Mouse (Mus musculus): Measurements from ENCODE around the gene Top1. TPM values are rescaled to one million over a fixed set of nuclear protein-coding genes. Genes with fewer than 3 reads are reported as not detected.

Gene Top1
- total and polyA plus RNA-seq, 2 experiments from 2014 or later: 31.1 to 52.2 TPM

DNA sequence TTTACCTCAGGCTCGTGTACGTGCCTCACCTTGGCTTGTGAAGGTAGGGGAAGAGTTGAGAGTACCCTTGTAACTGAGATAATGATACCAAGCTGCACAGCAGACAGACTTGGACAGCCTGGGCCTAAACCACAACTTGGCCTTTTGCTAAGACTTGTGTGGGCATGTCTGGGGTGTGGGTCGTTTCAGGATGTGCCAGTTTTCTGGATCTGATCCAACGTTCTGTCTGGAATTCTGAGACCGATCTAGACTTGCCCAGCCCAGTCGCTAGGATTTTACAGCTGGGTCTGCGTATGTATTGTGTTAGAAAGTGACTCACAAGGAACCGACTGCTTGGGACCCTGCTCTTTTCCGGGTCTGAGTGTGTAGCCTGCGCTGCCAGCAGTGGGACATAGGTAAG lies 101.4 kb downstream of the Top1 start:
- ATAC-seq (ENCODE audit: low FRiP score): no peak
- Histone ChIP-seq H3K4me3 (ENCODE audit: low read depth, low read length) (no peak overlapping the region), H3K36me3 (ENCODE audit: insufficient read depth, low read length) (peaks cover 38% of the 10 kb centered on the region), H3K4me2 (ENCODE audit: low read depth, low read length, poor library complexity, severe bottlenecking) (no peak overlapping the region), H3K27me3 (ENCODE audit: insufficient read depth, low read length) (no peaks in the 10 kb centered on the region), H3K9ac (replicated peaks; ENCODE audit: low read length, poor library complexity, severe bottlenecking) (no peak overlapping the region), H3K4me1 (ENCODE audit: insufficient read depth, low read length) (no peaks in the 10 kb centered on the region; the same call in 1 of the 2 replicates), H3K9me3 (ENCODE audit: low read length) (no peaks in the 10 kb centered on the region), H3K27ac (ENCODE audit: low read depth, low read length) (no peak overlapping the region)
- no peak for TF ChIP-seq CTCF (IDR thresholded peaks at IDR 0.05)
- DNase-seq (ENCODE audit: low spot score): no peak
- WGBS: 89% methylated on average over 10 of the region's 10 CpGs

DNA sequence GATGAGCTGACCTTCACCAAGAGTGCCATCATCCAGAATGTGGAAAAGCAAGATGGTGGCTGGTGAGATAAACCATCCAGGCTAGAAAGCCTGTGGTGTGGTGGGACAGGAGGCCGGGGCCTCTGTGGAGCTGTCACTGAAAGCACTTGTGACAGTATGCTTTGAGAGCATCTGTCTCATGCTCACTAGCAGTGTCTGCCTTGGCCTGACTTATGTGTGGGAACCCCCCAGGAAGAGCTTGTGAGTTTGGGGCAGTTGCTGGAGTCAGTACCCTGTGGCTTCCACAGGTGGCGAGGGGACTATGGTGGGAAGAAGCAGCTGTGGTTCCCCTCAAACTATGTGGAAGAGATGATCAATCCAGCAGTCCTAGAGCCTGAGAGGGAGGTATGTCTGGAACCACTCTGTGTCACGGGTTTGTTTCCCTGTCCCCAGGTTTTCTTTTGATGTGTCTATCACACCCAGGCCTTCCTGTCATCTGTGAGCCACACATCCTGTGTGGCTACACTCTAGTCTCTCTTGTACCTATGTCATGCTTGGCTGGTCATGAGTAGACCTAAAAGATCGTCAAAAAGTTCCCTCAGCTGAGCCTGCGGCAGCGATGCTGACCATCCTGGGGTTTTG lies 111.0 kb downstream of the Top1 start:
- no peak for ATAC-seq (ENCODE audit: low FRiP score)
- no peaks in the 10 kb centered on the region for H3K27me3 ChIP-seq (ENCODE audit: insufficient read depth, low read length)
- no peaks in the 10 kb centered on the region for H3K4me1 ChIP-seq (ENCODE audit: insufficient read depth, low read length)
- no peak overlapping the region for H3K9ac ChIP-seq (replicated peaks; ENCODE audit: low read length, poor library complexity, severe bottlenecking)
- peaks cover 86% of the 10 kb centered on the region for H3K36me3 ChIP-seq (ENCODE audit: insufficient read depth, low read length)
- no peak overlapping the region for H3K4me3 ChIP-seq (ENCODE audit: low read depth, low read length)
- no peak for DNase-seq (ENCODE audit: low spot score)
- H3K27ac ChIP-seq (ENCODE audit: low read depth, low read length): no peak overlapping the region
- no peaks in the 10 kb centered on the region for H3K9me3 ChIP-seq (ENCODE audit: low read length)
- no peak overlapping the region for H3K4me2 ChIP-seq (ENCODE audit: low read depth, low read length, poor library complexity, severe bottlenecking)
- no peak for TF ChIP-seq CTCF (IDR thresholded peaks at IDR 0.05)
- WGBS: 90% methylated on average over 6 of the region's 6 CpGs

DNA sequence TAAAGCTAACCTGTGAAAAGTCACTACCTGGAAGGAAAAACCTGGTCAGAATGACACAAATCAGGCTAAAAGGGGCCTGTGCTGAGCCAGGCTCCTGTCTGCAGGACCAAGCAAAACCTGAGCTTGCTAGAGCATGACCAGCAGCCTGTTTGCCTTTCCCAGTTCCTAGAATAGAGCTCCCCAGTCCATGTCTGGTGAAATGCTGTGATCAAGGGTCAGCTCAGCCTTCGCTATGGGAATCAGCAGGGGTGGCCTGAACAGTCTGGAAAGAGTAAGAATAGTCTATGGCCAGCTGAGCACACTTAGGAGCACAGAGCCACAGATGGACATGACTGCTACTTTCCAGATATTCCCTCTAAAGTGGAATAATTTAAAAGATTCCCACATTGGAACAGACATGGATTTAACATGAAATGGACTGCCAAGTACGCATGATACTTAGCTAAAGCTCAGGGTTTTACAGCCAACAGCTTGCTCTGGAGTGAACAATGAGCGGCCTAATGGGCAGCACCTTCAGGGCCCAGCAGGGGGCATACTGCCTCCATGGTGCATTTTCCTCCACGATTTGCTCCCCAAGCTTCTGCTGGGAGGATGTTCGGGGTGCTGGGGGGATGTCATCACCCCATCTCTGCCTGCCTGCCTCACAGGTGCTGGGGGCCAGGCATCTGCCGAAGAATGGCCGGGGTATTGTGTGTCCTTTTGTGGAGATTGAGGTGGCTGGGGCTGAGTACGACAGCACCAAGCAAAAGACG lies 114.9 kb downstream of the Top1 start:
- H3K9me3 ChIP-seq (ENCODE audit: low read length): no peaks in the 10 kb centered on the region
- H3K27ac ChIP-seq (ENCODE audit: low read depth, low read length): no peak overlapping the region
- ATAC-seq (ENCODE audit: low FRiP score): no peak
- 86% methylated on average over 9 of the region's 9 CpGs for WGBS
- H3K9ac ChIP-seq (replicated peaks; ENCODE audit: low read length, poor library complexity, severe bottlenecking): no peak overlapping the region
- no peaks in the 10 kb centered on the region for H3K27me3 ChIP-seq (ENCODE audit: insufficient read depth, low read length)
- peaks cover 68% of the 10 kb centered on the region for H3K36me3 ChIP-seq (ENCODE audit: insufficient read depth, low read length)
- DNase-seq (ENCODE audit: low spot score): no peak
- no peak overlapping the region for H3K4me2 ChIP-seq (ENCODE audit: low read depth, low read length, poor library complexity, severe bottlenecking)
- H3K4me3 ChIP-seq (ENCODE audit: low read depth, low read length): no peak overlapping the region
- H3K4me1 ChIP-seq (ENCODE audit: insufficient read depth, low read length): no peaks in the 10 kb centered on the region
- TF ChIP-seq CTCF (IDR thresholded peaks at IDR 0.05): peak; percentile 73

DNA sequence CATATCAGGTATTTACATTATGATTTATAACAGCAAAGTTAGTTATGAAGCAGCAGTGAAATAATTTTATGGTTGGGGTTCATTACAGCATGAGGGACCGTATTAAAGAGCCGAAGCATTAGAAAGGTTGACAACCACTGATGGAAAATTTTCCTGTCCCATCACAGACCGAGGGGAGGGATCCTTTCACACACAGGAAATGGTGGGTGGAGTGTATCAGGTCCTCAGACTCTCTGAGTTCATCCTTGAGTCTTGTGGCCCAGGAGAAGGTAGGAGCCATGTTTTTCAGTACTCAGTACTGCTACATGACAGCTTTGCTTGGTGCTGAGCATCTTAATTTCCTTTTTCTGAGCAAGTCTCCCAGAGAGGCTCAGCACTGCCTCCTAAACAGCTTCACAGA lies 118.1 kb downstream of the Top1 start:
- no peak overlapping the region for H3K9ac ChIP-seq (replicated peaks; ENCODE audit: low read length, poor library complexity, severe bottlenecking)
- H3K4me3 ChIP-seq (ENCODE audit: low read depth, low read length): no peak overlapping the region
- 92% methylated on average over 3 of the region's 3 CpGs for WGBS
- peaks cover 37% of the 10 kb centered on the region for H3K36me3 ChIP-seq (ENCODE audit: insufficient read depth, low read length)
- no peaks in the 10 kb centered on the region for H3K4me1 ChIP-seq (ENCODE audit: insufficient read depth, low read length)
- TF ChIP-seq CTCF (IDR thresholded peaks at IDR 0.05): no peak
- H3K9me3 ChIP-seq (ENCODE audit: low read length): no peaks in the 10 kb centered on the region
- H3K27ac ChIP-seq (ENCODE audit: low read depth, low read length): no peak overlapping the region
- ATAC-seq (ENCODE audit: low FRiP score): no peak
- H3K4me2 ChIP-seq (ENCODE audit: low read depth, low read length, poor library complexity, severe bottlenecking): no peak overlapping the region
- no peaks in the 10 kb centered on the region for H3K27me3 ChIP-seq (ENCODE audit: insufficient read depth, low read length)
- DNase-seq (ENCODE audit: low spot score): no peak

DNA sequence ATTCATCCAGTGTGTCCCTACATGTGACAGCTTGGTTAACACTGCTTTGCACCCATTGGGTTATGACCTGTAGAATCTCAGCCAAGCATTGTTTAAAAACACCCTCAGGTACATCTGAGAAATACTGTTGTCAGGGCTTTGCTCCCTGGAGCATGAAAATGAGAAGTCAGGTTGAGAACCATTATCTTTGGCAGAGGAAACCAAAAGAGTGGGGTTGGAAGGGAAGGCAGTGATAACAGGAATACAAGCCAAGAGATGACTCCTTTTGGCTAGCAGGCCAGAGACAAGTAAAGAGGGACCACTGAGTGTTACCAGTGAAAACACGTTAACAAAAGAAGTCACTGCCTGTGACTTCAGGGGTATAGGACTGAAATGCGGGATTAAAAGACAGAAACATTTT lies 118.7 kb downstream of the Top1 start:
- ATAC-seq (ENCODE audit: low FRiP score) (no peak), DNase-seq (ENCODE audit: low spot score) (no peak)
- Histone ChIP-seq H3K9ac (replicated peaks; ENCODE audit: low read length, poor library complexity, severe bottlenecking) (no peak overlapping the region), H3K36me3 (ENCODE audit: insufficient read depth, low read length) (peaks cover 31% of the 10 kb centered on the region), H3K27ac (ENCODE audit: low read depth, low read length) (no peak overlapping the region), H3K9me3 (ENCODE audit: low read length) (no peaks in the 10 kb centered on the region), H3K4me2 (ENCODE audit: low read depth, low read length, poor library complexity, severe bottlenecking) (no peak overlapping the region), H3K27me3 (ENCODE audit: insufficient read depth, low read length) (no peaks in the 10 kb centered on the region), H3K4me1 (ENCODE audit: insufficient read depth, low read length) (no peaks in the 10 kb centered on the region), H3K4me3 (ENCODE audit: low read depth, low read length) (no peak overlapping the region)
- 93% methylated on average over 2 of the region's 2 CpGs for whole genome bisulfite sequencing
- TF ChIP-seq CTCF (IDR thresholded peaks at IDR 0.05): no peak

DNA sequence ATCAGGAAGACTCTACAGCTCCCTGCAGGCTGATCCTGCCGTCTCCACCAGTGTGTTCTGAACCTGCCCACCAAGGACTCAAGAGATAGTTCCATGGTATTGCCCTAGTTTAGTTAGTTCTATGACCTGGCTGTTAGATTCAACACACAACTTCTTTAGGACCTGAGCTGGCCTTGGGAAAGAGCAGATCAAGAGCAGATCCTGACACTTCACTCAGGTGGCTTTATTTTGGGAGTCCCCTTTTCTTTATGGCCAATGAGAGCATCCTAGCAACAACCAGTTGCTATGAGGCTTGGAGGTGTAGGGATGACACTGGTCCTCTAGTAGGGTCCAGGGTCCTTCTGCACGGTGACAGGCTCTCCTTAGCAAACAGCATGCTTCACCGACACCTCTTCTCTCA lies 119.4 kb downstream of the Top1 start:
- H3K27me3 ChIP-seq (ENCODE audit: insufficient read depth, low read length): no peaks in the 10 kb centered on the region
- WGBS: 77% methylated on average over 3 of the region's 3 CpGs
- H3K9ac ChIP-seq (replicated peaks; ENCODE audit: low read length, poor library complexity, severe bottlenecking): no peak overlapping the region
- H3K36me3 ChIP-seq (ENCODE audit: insufficient read depth, low read length): peaks cover 25% of the 10 kb centered on the region
- TF ChIP-seq CTCF (IDR thresholded peaks at IDR 0.05): no peak
- ATAC-seq (ENCODE audit: low FRiP score): no peak
- H3K4me2 ChIP-seq (ENCODE audit: low read depth, low read length, poor library complexity, severe bottlenecking): no peak overlapping the region
- no peak for DNase-seq (ENCODE audit: low spot score)
- H3K27ac ChIP-seq (ENCODE audit: low read depth, low read length): no peak overlapping the region
- H3K4me3 ChIP-seq (ENCODE audit: low read depth, low read length): no peak overlapping the region
- H3K9me3 ChIP-seq (ENCODE audit: low read length): no peaks in the 10 kb centered on the region
- H3K4me1 ChIP-seq (ENCODE audit: insufficient read depth, low read length): no peaks in the 10 kb centered on the region
